Mouse (Mus musculus): ENCODE measurements around the gene Ak8. TPM values are rescaled to one million over a fixed set of nuclear protein-coding genes. Genes with fewer than 3 reads are reported as not detected.

The Ak8 gene
- polyA plus RNA-seq, 1 experiment from 2014 or later: 0.41 TPM

DNA sequence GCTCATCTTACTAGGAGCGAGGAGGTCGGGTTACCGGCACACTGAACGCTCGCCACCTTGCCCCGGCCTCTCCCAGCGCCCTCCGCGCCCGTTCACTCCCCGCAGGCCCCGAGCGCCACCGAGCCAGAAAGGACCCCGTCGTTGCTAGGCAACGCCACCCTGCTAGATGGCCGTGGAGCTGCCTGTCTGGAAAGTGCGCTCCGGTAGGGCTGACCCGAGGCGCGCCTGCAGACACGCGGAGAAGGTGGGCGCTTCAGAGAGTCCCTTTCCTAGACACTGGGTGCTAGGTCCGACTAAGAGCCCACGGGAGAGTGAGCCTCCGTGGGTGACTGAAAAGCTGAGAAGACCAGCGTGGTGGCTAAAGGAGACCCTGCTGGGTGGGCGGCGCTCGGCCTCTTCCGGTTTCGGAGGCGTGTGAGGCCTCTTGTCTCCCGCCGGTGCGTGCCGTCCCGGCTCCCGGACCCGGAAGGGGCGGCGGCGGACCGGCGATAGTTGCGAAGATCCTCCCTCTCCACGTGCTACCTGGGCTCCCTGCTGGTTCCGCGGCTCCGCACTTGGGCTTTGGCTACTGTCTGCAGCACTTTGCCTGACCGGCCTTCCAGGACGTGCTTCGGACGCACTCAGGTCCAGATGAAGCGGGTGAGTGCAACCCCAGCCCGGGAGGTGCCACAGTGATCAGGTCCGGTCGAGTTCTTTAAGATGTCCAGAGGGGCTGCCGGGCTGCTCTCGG is 140.4 kb downstream of the Ak8 start, which contains the start of the genes Gtf3c4 and Ddx31:
TSS of gene Gtf3c4 (minus strand) at position 139 of the 730 bp plus-strand sequence.
TSS of gene Ddx31 (plus strand) at position 185 of the 730 bp plus-strand sequence.
- no peaks in the 10 kb centered on the region for H3K27me3 ChIP-seq (ENCODE audit: insufficient read depth, low read length)
- H3K4me3 ChIP-seq (ENCODE audit: low read depth, low read length): peak within 1 kb of the TSS; percentile 95
- H3K4me2 ChIP-seq (ENCODE audit: low read depth, low read length): peak within 1 kb of the TSS; percentile 99
- no peaks in the 10 kb centered on the region for H3K9me3 ChIP-seq (ENCODE audit: low read length)
- H3K4me1 ChIP-seq (ENCODE audit: insufficient read depth): peaks cover 29% of the 10 kb centered on the region
- peak within 1 kb of the TSS; percentile 95 for H3K27ac ChIP-seq (ENCODE audit: low read depth)
- TF ChIP-seq CTCF (IDR thresholded peaks at IDR 0.05; ENCODE audit: low read depth) (no peak), EP300 (IDR thresholded peaks at IDR 0.05; ENCODE audit: low read depth) (peak; percentile 72; the same call in 1 of the 2 replicates)
- ATAC-seq (peak; percentile 96), DNase-seq (peak; percentile 96)
- peak within 1 kb of the TSS; percentile 92 for H3K9ac ChIP-seq (replicated peaks)
- peaks cover 7% of the 10 kb centered on the region for H3K36me3 ChIP-seq (replicated peaks; ENCODE audit: insufficient read depth, low read length)
- 0% methylated on average over 62 of the region's 63 CpGs for WGBS (ENCODE audit: insufficient replicate concordance)

DNA sequence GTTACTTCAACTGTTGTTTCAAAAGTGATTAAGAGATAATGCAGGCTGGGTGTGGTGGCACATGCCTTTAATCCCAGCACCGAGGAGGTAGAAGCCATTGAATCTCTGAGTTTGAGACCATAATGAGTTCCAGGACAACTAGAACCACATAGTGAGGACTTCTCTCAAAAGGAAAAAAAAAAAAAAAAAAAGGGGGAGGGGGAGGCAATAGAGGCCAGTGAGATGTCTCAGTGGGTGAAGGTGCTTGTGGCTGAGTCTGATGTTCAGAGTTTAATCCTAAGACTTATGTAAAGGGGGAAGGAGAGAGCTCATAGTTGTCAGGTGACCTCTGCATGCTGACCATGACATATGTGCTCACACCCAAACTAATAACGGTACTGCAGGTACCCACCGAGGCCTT is 142.1 kb downstream of the Ak8 start:
- Histone ChIP-seq H3K4me2 (ENCODE audit: low read depth, low read length) (peak overlapping the region; percentile 99; the same call in 1 of the 2 replicates), H3K9me3 (ENCODE audit: low read length) (no peaks in the 10 kb centered on the region), H3K27ac (ENCODE audit: low read depth) (no peak overlapping the region), H3K36me3 (replicated peaks; ENCODE audit: insufficient read depth, low read length) (peaks cover 13% of the 10 kb centered on the region), H3K4me3 (ENCODE audit: low read depth, low read length) (no peak overlapping the region), H3K27me3 (ENCODE audit: insufficient read depth, low read length) (no peaks in the 10 kb centered on the region), H3K4me1 (ENCODE audit: insufficient read depth) (peaks cover 24% of the 10 kb centered on the region), H3K9ac (replicated peaks) (no peak overlapping the region)
- 60% methylated on average over 3 of the region's 3 CpGs for WGBS (ENCODE audit: insufficient replicate concordance)
- ATAC-seq (no peak), DNase-seq (no peak)
- TF ChIP-seq CTCF (IDR thresholded peaks at IDR 0.05; ENCODE audit: low read depth) (no peak), EP300 (IDR thresholded peaks at IDR 0.05; ENCODE audit: low read depth) (no peak)

DNA sequence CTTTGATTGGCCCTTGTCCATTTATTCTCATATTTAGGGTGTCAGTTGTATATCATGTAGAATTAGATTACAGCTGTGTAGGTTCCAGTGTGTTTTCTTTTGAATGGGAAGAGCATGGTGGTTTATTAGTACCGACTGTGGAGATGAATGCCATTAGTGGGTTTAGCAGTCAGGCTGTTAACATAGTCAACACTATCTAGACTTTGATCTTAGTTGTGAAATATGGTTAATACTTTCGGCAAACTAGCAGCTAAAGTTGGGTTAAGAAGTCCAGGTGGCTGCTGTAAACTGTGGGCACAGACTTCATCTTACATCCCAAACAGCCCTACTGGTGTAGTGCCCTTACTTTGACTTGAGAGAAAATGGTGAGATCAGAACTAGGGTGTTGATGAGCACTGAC is 148.9 kb downstream of the Ak8 start:
- Histone ChIP-seq H3K36me3 (replicated peaks; ENCODE audit: insufficient read depth, low read length) (peaks cover 26% of the 10 kb centered on the region), H3K9me3 (ENCODE audit: low read length) (no peaks in the 10 kb centered on the region), H3K27ac (ENCODE audit: low read depth) (peak overlapping the region; percentile 52), H3K4me1 (ENCODE audit: insufficient read depth) (peaks cover 7% of the 10 kb centered on the region), H3K4me2 (ENCODE audit: low read depth, low read length) (0 out of 2 replicates have a peak overlapping the region, but pooled peaks have one; percentile 24), H3K27me3 (ENCODE audit: insufficient read depth, low read length) (no peaks in the 10 kb centered on the region), H3K9ac (replicated peaks) (no peak overlapping the region), H3K4me3 (ENCODE audit: low read depth, low read length) (no peak overlapping the region)
- peak; percentile 73 for ATAC-seq
- TF ChIP-seq EP300 (IDR thresholded peaks at IDR 0.05; ENCODE audit: low read depth) (no peak), CTCF (IDR thresholded peaks at IDR 0.05; ENCODE audit: low read depth) (no peak)
- WGBS (ENCODE audit: insufficient replicate concordance): 63% methylated on average over 2 of the region's 2 CpGs
- DNase-seq: no peak

DNA sequence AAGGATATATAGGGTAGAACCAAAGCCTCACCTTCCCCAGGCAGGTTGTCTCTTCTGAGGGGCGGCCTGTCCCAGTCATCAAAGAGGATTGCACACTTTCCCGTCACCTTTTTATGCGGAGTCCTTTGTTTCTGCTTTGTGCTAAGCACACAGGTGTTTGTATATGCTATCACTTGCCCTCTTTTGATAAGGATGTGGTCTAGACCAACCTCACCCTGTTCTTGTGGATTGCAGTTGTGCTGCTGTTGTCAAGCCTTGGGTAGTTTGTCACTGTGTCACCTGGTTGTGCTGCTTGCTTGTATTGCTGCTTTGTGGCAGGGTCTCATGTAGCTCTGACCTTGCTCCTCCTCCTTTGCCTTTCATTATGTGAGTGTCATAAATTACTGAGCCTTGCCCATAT is 152.6 kb downstream of the Ak8 start:
- Histone ChIP-seq H3K4me2 (ENCODE audit: low read depth, low read length) (no peak overlapping the region), H3K9ac (replicated peaks) (no peak overlapping the region), H3K27ac (ENCODE audit: low read depth) (no peak overlapping the region), H3K36me3 (replicated peaks; ENCODE audit: insufficient read depth, low read length) (peaks cover 20% of the 10 kb centered on the region), H3K9me3 (ENCODE audit: low read length) (no peaks in the 10 kb centered on the region), H3K4me1 (ENCODE audit: insufficient read depth) (peaks cover 7% of the 10 kb centered on the region), H3K27me3 (ENCODE audit: insufficient read depth, low read length) (no peaks in the 10 kb centered on the region), H3K4me3 (ENCODE audit: low read depth, low read length) (no peak overlapping the region)
- 76% methylated on average over 3 of the region's 3 CpGs for WGBS (ENCODE audit: insufficient replicate concordance)
- TF ChIP-seq EP300 (IDR thresholded peaks at IDR 0.05; ENCODE audit: low read depth): no peak
- no peak for TF ChIP-seq CTCF (IDR thresholded peaks at IDR 0.05; ENCODE audit: low read depth)
- no peak for DNase-seq
- no peak for ATAC-seq

DNA sequence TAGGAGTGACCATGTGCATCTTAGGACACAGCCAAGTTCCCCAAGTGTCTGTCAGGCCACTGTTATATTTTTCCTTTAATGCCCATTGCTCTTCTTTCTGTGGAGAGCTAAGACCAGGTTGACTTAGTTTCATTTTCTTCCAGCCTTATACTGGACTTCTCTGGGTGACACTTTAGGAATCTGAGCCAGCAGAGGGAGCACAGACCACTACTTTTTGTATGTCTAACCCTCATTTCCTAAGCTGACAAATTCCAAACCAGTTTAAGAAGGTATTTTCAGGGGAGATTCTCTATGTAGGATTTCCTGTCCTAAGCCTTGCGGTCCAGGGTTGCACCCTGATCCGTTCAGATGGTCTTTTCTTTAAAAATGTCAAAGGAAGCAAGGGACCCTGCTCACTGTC is 155.8 kb downstream of the Ak8 start:
- Histone ChIP-seq H3K27me3 (ENCODE audit: insufficient read depth, low read length) (no peaks in the 10 kb centered on the region), H3K9ac (replicated peaks) (no peak overlapping the region), H3K36me3 (replicated peaks; ENCODE audit: insufficient read depth, low read length) (peaks cover 36% of the 10 kb centered on the region), H3K4me1 (ENCODE audit: insufficient read depth) (no peaks in the 10 kb centered on the region), H3K27ac (ENCODE audit: low read depth) (no peak overlapping the region), H3K9me3 (ENCODE audit: low read length) (no peaks in the 10 kb centered on the region), H3K4me2 (ENCODE audit: low read depth, low read length) (no peak overlapping the region), H3K4me3 (ENCODE audit: low read depth, low read length) (no peak overlapping the region)
- DNase-seq: no peak
- ATAC-seq: no peak
- TF ChIP-seq CTCF (IDR thresholded peaks at IDR 0.05; ENCODE audit: low read depth) (no peak), EP300 (IDR thresholded peaks at IDR 0.05; ENCODE audit: low read depth) (no peak)
- 91% methylated on average over 2 of the region's 2 CpGs for WGBS (ENCODE audit: insufficient replicate concordance)

DNA sequence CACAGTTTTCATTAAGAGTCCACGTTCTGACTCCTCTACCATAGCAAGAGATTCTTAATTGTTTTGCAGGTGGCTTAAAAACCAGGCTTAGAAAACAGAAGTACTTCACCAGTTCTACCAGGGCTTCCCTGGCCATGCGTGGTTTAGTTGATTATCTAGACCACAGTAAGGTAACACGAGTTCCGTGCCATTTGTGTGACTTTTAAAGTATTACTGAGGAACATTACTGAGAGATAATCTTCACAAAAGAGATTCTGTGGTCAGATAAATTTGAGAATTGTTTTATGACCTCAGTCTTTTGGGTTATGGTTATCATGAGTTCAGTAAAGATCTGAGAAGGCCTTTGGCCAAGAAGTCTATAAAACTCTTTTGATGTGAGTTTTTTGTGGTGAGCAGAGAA is 159.3 kb downstream of the Ak8 start:
- Histone ChIP-seq H3K27ac (ENCODE audit: low read depth) (no peak overlapping the region), H3K4me3 (ENCODE audit: low read depth, low read length) (no peak overlapping the region), H3K4me1 (ENCODE audit: insufficient read depth) (no peaks in the 10 kb centered on the region), H3K4me2 (ENCODE audit: low read depth, low read length) (no peak overlapping the region), H3K9ac (replicated peaks) (no peak overlapping the region), H3K36me3 (replicated peaks; ENCODE audit: insufficient read depth, low read length) (peaks cover 60% of the 10 kb centered on the region), H3K27me3 (ENCODE audit: insufficient read depth, low read length) (no peaks in the 10 kb centered on the region), H3K9me3 (ENCODE audit: low read length) (no peaks in the 10 kb centered on the region)
- no peak for ATAC-seq
- TF ChIP-seq CTCF (IDR thresholded peaks at IDR 0.05; ENCODE audit: low read depth) (no peak), EP300 (IDR thresholded peaks at IDR 0.05; ENCODE audit: low read depth) (no peak)
- 72% methylated on average over 4 of the region's 4 CpGs for WGBS (ENCODE audit: insufficient replicate concordance)
- no peak for DNase-seq
